Mouse (Mus musculus) G1E (cell line): ENCODE data around the gene Pprc1. TPM values are rescaled to one million over a fixed set of nuclear protein-coding genes. Genes with fewer than 3 reads are reported as not detected.

Experiments used
- ATAC-seq: 2 replicates; pipeline ENCODE4 v1.8.0; 2016; ENCODE audit warnings: mild to moderate bottlenecking; ENCODE audit not compliant: insufficient number of reproducible peaks, poor library complexity, low FRiP score, severe bottlenecking; ENCODE audit errors: extremely low read depth
- DNase-seq: peaks from one replicate; pipeline ENCODE4 v3.0.0; 2012; ENCODE audit warnings: low spot score
- H3K27me3 ChIP-seq: 2 replicates; pipeline ENCODE4 v1.6.1; 2012; ENCODE audit warnings: mild to moderate bottlenecking, low read length, inconsistent platforms; ENCODE audit not compliant: insufficient read depth
- H3K36me3 ChIP-seq: replicated peaks from 2 replicates; pipeline ENCODE3; 2012; ENCODE audit warnings: mild to moderate bottlenecking, inconsistent platforms
- H3K4me1 ChIP-seq: 2 replicates; pipeline ENCODE4 v1.6.1; 2012; ENCODE audit warnings: low read depth, low read length, inconsistent platforms, mixed read lengths; ENCODE audit not compliant: insufficient read depth
- H3K4me3 ChIP-seq: 2 replicates; pipeline ENCODE4 v1.5.1; 2012; ENCODE audit warnings: low read depth, mild to moderate bottlenecking, inconsistent platforms, low read length, moderate library complexity, mixed read lengths
- H3K9me3 ChIP-seq: replicated peaks from 2 replicates; pipeline ENCODE4 v1.6.1; 2012; ENCODE audit warnings: inconsistent platforms
- CTCF ChIP-seq: IDR thresholded peaks from 2 replicates; pipeline ENCODE4 v1.5.1; 2012; ENCODE audit warnings: low read depth, low read length, inconsistent platforms, mixed read lengths
- GATA1 ChIP-seq: IDR thresholded peaks from 2 replicates; pipeline ENCODE4 v1.6.1; 2012; ENCODE audit warnings: borderline replicate concordance, low read length, inconsistent platforms, mixed read lengths
- GATA2 ChIP-seq: IDR thresholded peaks from 2 replicates; pipeline ENCODE4 v1.6.1; 2012; ENCODE audit warnings: low read depth, low read length, inconsistent platforms, borderline replicate concordance
- POLR2AphosphoS5 ChIP-seq: IDR thresholded peaks from 2 replicates; pipeline ENCODE4 v1.6.1; 2012; ENCODE audit warnings: low read depth, low read length, inconsistent platforms; ENCODE audit not compliant: insufficient replicate concordance
- TAL1 ChIP-seq: conservative IDR thresholded peaks from 2 replicates; pipeline ENCODE4 v1.6.1; 2012; ENCODE audit warnings: low read depth, low read length, inconsistent platforms, mixed read lengths
- polyA plus RNA-seq: library from polyadenylated mRNA; stranded (reverse); fragments of >175 nt; gene quantifications from 2 replicates; pipeline ENCODE4 v1.2.3, GENCODE M21; 2012
- total RNA-seq, 2 experiments: library from RNA; stranded (forward) in 1 of 2; stranded (reverse) in 1 of 2; fragments of 200-1000 nt in 1 of 2; fragments of >200 nt in 1 of 2; fragmentation: Nextera tagmentation in 1 of 2; gene quantifications; 2 replicates each; pipeline ENCODE4 v1.2.3; 2014 to 2017

Gene Pprc1
- total and polyA plus RNA-seq, 3 experiments = 11.8 to 132 (median 73.3) TPM

GRCm38 (mm10) chr19:46039478-46039877 lies 5.2 kb upstream of the Pprc1 start:
- DNase-seq = peak; percentile 95
- peak; percentile 67 for ATAC-seq
- peak overlapping the region; percentile 88 for H3K4me3 ChIP-seq
- peaks cover 84% of the 10 kb centered on the region for H3K4me1 ChIP-seq
- no peaks in the 10 kb centered on the region for H3K9me3 ChIP-seq
- TF ChIP-seq CTCF (no peak), GATA1 (no peak), TAL1 (no peak), GATA2 (no peak), POLR2AphosphoS5 (no peak)
- no peaks in the 10 kb centered on the region for H3K27me3 ChIP-seq
- H3K36me3 ChIP-seq = peaks cover 66% of the 10 kb centered on the region

DNA sequence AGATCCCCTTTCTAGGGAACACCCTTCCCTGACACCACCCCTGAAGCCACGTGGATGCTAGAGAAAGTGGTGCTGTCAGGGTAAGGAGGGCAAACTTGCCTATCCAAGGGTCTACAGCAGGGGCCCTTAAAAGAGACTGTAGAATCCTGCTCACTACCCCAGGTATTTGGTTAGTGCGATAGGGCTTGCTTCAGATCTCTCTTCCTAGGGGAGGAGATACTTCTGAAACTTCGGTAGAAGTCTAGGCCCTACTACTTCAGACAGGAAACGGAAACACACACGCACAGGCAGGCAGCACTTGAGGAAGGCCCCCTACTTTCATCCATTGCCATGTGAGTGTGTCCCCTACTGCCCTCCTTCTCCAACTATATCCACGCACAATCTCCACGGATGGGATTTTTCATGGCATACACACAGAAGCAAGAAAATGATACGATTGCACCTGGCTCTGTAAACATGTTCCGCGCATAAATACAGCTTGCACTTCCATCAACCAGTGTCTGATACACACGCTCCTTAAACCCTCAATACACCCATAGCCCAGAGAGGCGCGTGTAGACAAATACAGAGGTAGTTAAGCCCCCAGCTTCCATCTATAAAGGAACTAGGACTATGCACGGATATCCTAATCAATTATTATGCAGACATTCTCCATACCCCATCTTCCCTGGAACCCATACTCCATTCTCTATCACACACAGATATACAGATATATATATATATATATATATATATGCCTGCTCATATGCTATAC lies 4.4 kb upstream of the Pprc1 start:
- no peaks in the 10 kb centered on the region for H3K9me3 ChIP-seq
- H3K4me1 ChIP-seq = peaks cover 77% of the 10 kb centered on the region
- H3K27me3 ChIP-seq = no peaks in the 10 kb centered on the region
- ATAC-seq (no peak), DNase-seq (no peak)
- peak overlapping the region; percentile 88; the same call in 1 of the 2 replicates for H3K4me3 ChIP-seq
- TF ChIP-seq GATA2 (no peak), CTCF (no peak), POLR2AphosphoS5 (no peak)
- peaks cover 57% of the 10 kb centered on the region for H3K36me3 ChIP-seq

DNA sequence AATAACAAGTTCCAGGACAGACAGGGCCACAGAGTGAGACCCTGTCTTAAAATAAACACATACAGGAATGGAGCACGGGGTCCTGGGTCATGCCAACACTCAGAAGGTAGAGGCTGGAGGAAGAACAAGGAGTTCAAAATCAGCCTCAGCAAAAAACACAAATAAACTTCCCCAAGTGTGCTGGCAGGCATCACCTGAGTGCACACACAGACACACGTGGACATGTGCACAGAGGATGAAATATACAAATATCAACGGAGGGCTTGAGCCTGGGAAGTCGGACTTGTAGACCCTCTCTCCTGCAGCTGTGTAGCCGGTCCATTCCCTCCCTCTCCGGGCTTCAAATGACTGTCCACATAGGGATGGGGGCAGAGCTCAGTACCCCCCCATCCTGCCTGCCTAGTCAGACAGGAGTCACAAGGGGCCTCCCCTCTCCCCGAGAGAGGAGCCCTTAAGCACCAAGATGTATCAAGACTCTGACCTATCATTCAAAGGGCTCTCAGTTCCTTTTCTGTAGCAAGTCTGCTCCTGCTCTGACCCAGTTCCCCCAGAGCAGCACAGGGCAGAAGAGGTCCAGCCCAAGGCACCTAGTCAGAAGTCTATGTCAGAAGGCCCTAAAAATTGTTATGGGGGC lies 3.3 kb upstream of the Pprc1 start:
- Histone ChIP-seq H3K27me3 (no peaks in the 10 kb centered on the region), H3K4me1 (peaks cover 77% of the 10 kb centered on the region), H3K4me3 (peak overlapping the region; percentile 71; the same call in 1 of the 2 replicates), H3K36me3 (peaks cover 46% of the 10 kb centered on the region), H3K9me3 (no peaks in the 10 kb centered on the region)
- TF ChIP-seq GATA1 (no peak), CTCF (no peak), TAL1 (no peak), POLR2AphosphoS5 (no peak), GATA2 (no peak)
- ATAC-seq (no peak), DNase-seq (no peak)

DNA sequence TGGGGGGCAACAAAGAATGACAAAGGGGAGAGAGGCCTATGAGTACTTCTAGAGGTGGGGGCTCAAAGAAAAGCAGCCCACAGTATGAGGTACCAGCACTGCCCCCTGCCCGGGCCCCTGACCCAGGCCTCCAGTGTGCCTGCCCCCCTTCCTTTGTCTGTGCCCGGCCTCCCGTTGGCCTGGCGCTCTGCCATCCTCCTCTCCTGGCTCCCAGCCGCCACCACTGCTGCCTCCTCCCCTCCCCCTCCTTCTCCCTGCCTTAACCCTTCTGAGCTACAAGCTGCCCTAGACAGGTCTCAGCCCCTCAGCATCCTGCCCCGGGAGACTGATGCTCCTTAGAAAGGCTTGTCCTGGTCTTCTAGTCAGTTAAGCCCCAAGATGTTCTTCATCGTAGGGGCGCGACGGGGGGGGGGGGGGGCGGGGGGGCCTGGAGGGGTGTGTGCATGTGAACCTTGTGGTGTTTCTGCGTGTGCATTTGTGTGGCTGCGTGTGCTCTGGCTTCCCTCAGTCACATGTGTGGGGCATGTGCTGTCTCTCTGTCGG lies 2.7 kb upstream of the Pprc1 start:
- no peak for ATAC-seq
- H3K27me3 ChIP-seq = no peaks in the 10 kb centered on the region
- peaks cover 77% of the 10 kb centered on the region for H3K4me1 ChIP-seq
- peak overlapping the region; percentile 71 for H3K4me3 ChIP-seq
- H3K9me3 ChIP-seq = no peaks in the 10 kb centered on the region
- TF ChIP-seq POLR2AphosphoS5 (no peak), GATA2 (no peak), CTCF (no peak), GATA1 (no peak), TAL1 (no peak)
- peak; percentile 62 for DNase-seq
- H3K36me3 ChIP-seq = peaks cover 40% of the 10 kb centered on the region

DNA sequence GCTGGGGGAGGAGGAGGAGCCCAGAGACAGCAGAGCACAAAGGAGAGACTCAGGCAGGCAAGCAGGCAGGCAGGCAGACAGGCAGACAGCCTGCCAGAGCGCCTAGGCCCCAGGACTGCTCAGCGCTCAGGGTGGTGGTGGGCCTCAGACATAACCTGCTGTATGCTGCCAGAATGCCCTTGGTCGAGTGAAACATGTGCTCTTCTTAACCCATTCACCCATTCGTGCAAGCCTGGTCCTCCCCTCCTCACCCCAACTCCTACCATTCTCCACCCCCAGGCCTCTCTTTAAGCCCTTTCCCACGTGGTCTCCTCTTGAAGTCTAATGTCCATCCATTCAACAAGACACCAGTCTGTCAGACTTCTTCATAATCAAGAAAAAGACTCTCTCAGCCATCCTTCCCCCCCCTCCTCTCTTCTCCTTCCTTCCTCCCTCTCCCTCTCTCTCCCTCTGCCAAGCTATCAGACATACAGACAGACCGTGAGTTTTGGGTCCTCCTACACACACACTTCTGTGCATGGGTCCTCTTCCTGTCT lies 2.1 kb upstream of the Pprc1 start:
- peak overlapping the region; percentile 71 for H3K4me3 ChIP-seq
- peaks cover 38% of the 10 kb centered on the region for H3K36me3 ChIP-seq
- DNase-seq (peak; percentile 53), ATAC-seq (peak; percentile 35)
- no peak for TF ChIP-seq POLR2AphosphoS5
- peaks cover 76% of the 10 kb centered on the region for H3K4me1 ChIP-seq
- H3K27me3 ChIP-seq = no peaks in the 10 kb centered on the region; the same call in 1 of the 2 replicates
- H3K9me3 ChIP-seq = no peaks in the 10 kb centered on the region

DNA sequence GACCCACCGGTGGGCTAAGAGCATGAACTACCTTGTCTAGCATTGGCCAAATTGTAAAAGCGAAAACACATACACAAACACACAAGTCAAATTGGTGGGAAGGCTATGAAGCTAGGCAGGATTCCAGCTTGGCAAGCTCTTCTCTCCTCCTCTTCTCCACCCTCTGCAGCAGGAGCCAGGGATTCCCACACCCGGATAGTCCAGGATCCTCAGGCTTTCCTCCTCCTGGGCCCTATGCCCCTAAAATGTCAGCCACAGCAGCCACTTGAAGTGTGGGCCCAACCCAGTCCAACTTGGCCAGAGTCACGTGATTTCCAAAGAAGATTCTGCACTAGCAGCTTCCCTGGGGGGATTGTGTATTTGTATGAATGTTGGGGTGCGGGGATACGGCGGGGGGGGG lies 1.3 kb upstream of the Pprc1 start:
- DNase-seq (no peak), ATAC-seq (no peak)
- no peak for TF ChIP-seq CTCF
- TF ChIP-seq POLR2AphosphoS5 = no peak
- TF ChIP-seq GATA2 = no peak
- TF ChIP-seq TAL1 = no peak
- no peak for TF ChIP-seq GATA1
- peaks cover 77% of the 10 kb centered on the region for H3K4me1 ChIP-seq
- H3K4me3 ChIP-seq = peak overlapping the region; percentile 71; the same call in 1 of the 2 replicates
- H3K36me3 ChIP-seq = peaks cover 35% of the 10 kb centered on the region
- H3K9me3 ChIP-seq = no peaks in the 10 kb centered on the region
- H3K27me3 ChIP-seq = no peaks in the 10 kb centered on the region; the same call in 1 of the 2 replicates
